Mouse (Mus musculus) cerebellum, postnatal 14 days (tissue): ENCODE results near the gene Ganc.

ENCODE experiments used
- DNase-seq, 2 experiments: peaks; one replicate each; pipeline ENCODE4 v3.0.0; 2021; ENCODE audit warnings: mixed read lengths in 2 of 2

The Ganc gene

GRCm38 (mm10) chr2:120502605-120502990 lies 98.9 kb downstream of the Ganc start:
- peak; percentile 28 to 42 for DNase-seq

DNA sequence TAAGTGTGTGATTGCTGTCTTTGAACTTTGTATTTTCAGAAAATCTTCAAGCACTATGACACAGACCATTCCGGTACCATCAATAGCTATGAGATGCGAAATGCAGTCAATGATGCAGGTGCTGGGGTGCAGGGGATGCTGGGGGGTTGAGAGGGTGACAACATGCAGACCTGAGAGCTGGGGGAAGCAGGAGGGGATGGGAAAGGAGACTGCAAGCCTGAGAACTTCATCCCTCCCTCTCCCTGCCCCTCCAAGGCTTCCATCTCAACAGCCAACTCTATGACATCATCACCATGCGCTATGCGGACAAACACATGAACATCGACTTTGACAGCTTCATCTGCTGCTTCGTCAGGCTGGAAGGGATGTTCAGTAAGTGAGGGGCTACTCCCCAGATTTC lies 99.4 kb downstream of the Ganc start:
- no peak for DNase-seq

GRCm38 (mm10) chr2:120503992-120504391 lies 100.3 kb downstream of the Ganc start:
- no peak for DNase-seq
